Mouse (Mus musculus): ENCODE measurements around the gene H2-DMa.
"Not testable (repeated sequence)": the region's sequence is repeated elsewhere in the genome, so short reads cannot be mapped to it uniquely, and the experiment has no call there.

H2-DMa gene

GRCm38 (mm10) chr17:34124649-34125048 lies 5.3 kb downstream of the H2-DMa start:
- DNase-seq (ENCODE audit: inconsistent ontology term), result no peak

- DNase-seq (ENCODE audit: inconsistent ontology term), result no peak
Measured at GRCm38 (mm10) chr17:34126826-34127420, 7.6 kb downstream of the H2-DMa start.

GRCm38 (mm10) chr17:34127475-34127874 lies 8.1 kb downstream of the H2-DMa start:
- DNase-seq (ENCODE audit: inconsistent ontology term), result peak; percentile 34

GRCm38 (mm10) chr17:34128264-34128937 lies 9.1 kb downstream of the H2-DMa start:
- DNase-seq (ENCODE audit: inconsistent ontology term), result no peak

GRCm38 (mm10) chr17:34128944-34129791 lies 9.8 kb downstream of the H2-DMa start:
- DNase-seq (ENCODE audit: inconsistent ontology term), result no peak

GRCm38 (mm10) chr17:34130073-34130947 lies 11.0 kb downstream of the H2-DMa start:
- no peak for DNase-seq (ENCODE audit: inconsistent ontology term)

GRCm38 (mm10) chr17:34131911-34132310 lies 12.6 kb downstream of the H2-DMa start:
- DNase-seq (ENCODE audit: inconsistent ontology term), result no peak

- no peak for DNase-seq (ENCODE audit: inconsistent ontology term)
Measured at GRCm38 (mm10) chr17:34133289-34133688, 13.9 kb downstream of the H2-DMa start.

GRCm38 (mm10) chr17:34134451-34134850 lies 15.1 kb downstream of the H2-DMa start:
- DNase-seq (ENCODE audit: inconsistent ontology term), result no peak

- DNase-seq (ENCODE audit: inconsistent ontology term), result peak; percentile 98
Measured at GRCm38 (mm10) chr17:34135297-34136224, 16.2 kb downstream of the H2-DMa start.

- DNase-seq (ENCODE audit: inconsistent ontology term), result no peak
Measured at GRCm38 (mm10) chr17:34137601-34138000, 18.3 kb downstream of the H2-DMa start.

- DNase-seq (ENCODE audit: inconsistent ontology term), result no peak
Measured at GRCm38 (mm10) chr17:34138655-34139054, 19.3 kb downstream of the H2-DMa start.

- DNase-seq (ENCODE audit: inconsistent ontology term), result peak; percentile 63
Measured at GRCm38 (mm10) chr17:34139416-34139815, 20.1 kb downstream of the H2-DMa start.

- DNase-seq (ENCODE audit: inconsistent ontology term), result no peak
Measured at GRCm38 (mm10) chr17:34140240-34140639, 20.9 kb downstream of the H2-DMa start.

- peak; percentile 45 for DNase-seq (ENCODE audit: inconsistent ontology term)
Measured at GRCm38 (mm10) chr17:34141448-34141847, 22.1 kb downstream of the H2-DMa start.

GRCm38 (mm10) chr17:34142456-34143010 lies 23.2 kb downstream of the H2-DMa start:
- no peak for DNase-seq (ENCODE audit: inconsistent ontology term)

GRCm38 (mm10) chr17:34143033-34143432 lies 23.7 kb downstream of the H2-DMa start, which contains the start of gene H2-DMb2:
Gene H2-DMb2 (plus strand): TSS chr17:34143307.
- DNase-seq (ENCODE audit: inconsistent ontology term), result no peak

- no peak for DNase-seq (ENCODE audit: inconsistent ontology term)
Measured at GRCm38 (mm10) chr17:34143461-34143860, 24.1 kb downstream of the H2-DMa start.

GRCm38 (mm10) chr17:34144221-34144620 lies 24.9 kb downstream of the H2-DMa start:
- DNase-seq (ENCODE audit: inconsistent ontology term), result not testable (repeated sequence)

GRCm38 (mm10) chr17:34144960-34145371 lies 25.6 kb downstream of the H2-DMa start:
- no peak for DNase-seq (ENCODE audit: inconsistent ontology term)

Data from Muller cell, postnatal 12 days (primary cell).